9 mouse cellular contexts compared by ENCODE assay signal in genomic region chr16:50185041-50185440, GRCm38 (mm10).
A peak's percentile ranks its signal among the peaks of the same experiment; 100 is the strongest.
DNase-seq lines count a peak whose midpoint lies in the region; ATAC-seq and TF ChIP-seq lines count a peak whose summit lies in the region.
"Had no signal": no experiment of that assay in that cellular context is flagged by ENCODE, and none has a peak within 500 bp of the region (broad histone marks: within the 10 kb centered on the region; RNA-seq: fewer than 3 reads in every experiment).

No protein-coding gene starts in this region.

- DNase-seq in ovary, postnatal 36 days (ENCODE audit: low spot score) = peak; percentile 53
- no peak for DNase-seq in ovary, adult 18-20 months (ENCODE audit: low spot score)
- DNase-seq in kidney, postnatal 0 days (ENCODE audit: low spot score) = peak; percentile 76
- no peak for DNase-seq in thymus, adult 18-20 months

- peak overlapping the region; percentile 37; the same call in 1 of the 2 replicates for H3K4me2 ChIP-seq in heart, embryonic 14.5 days (ENCODE audit: low read length)
- no peak overlapping the region for H3K4me2 ChIP-seq in kidney, postnatal 0 days (ENCODE audit: low read length)
- H3K4me2 ChIP-seq in midbrain, embryonic 12.5 days (replicated peaks) = no peak overlapping the region
- H3K4me2 ChIP-seq: limb, embryonic 15.5 days had no signal

- H3K36me3 ChIP-seq in heart, embryonic 14.5 days (ENCODE audit: control insufficient read depth, insufficient read depth, low read length) = no peaks in the 10 kb centered on the region
- no peaks in the 10 kb centered on the region for H3K36me3 ChIP-seq in kidney, postnatal 0 days (ENCODE audit: insufficient read depth, low read length)
- no peaks in the 10 kb centered on the region for H3K36me3 ChIP-seq in midbrain, embryonic 12.5 days
- H3K36me3 ChIP-seq: limb, embryonic 15.5 days had no signal

- H3K4me1 ChIP-seq in heart, embryonic 14.5 days (ENCODE audit: control insufficient read depth in 2 of 2, insufficient read depth in 2 of 2, low read length in 2 of 2) = peaks cover 4 to 14% of the 10 kb centered on the region in 2 experiments; a peak in 3 of 4 replicates
- peaks cover 4% of the 10 kb centered on the region; the same call in 1 of the 2 replicates for H3K4me1 ChIP-seq in kidney, postnatal 0 days (replicated peaks; ENCODE audit: insufficient read depth, low read length)
- H3K4me1 ChIP-seq in midbrain, embryonic 12.5 days = peaks cover 8% of the 10 kb centered on the region

- 13% methylated on average over 5 of the region's 5 CpGs for WGBS in heart, embryonic 14.5 days
- WGBS in kidney, postnatal 0 days = 13% methylated on average over 5 of the region's 5 CpGs
- WGBS in midbrain, embryonic 12.5 days = 10% methylated on average over 5 of the region's 5 CpGs

- ATAC-seq in common myeloid progenitor, adult 5-6 weeks (replicated peaks; ENCODE audit: low read depth, poor library complexity, severe bottlenecking) = 0 out of 2 replicates have a peak, but pooled peaks have one; percentile 18
- ATAC-seq in heart, embryonic 14.5 days (ENCODE audit: insufficient number of reproducible peaks, insufficient read depth, low FRiP score, low read depth) = no peak
- ATAC-seq in kidney, postnatal 0 days (replicated peaks; ENCODE audit: low FRiP score, low read depth) = peak; percentile 82
- ATAC-seq in midbrain, embryonic 12.5 days (ENCODE audit: low FRiP score, low read depth) = peak; percentile 87
- no peak for ATAC-seq in erythroblast, adult 5-6 weeks (replicated peaks; ENCODE audit: low FRiP score, poor library complexity, severe bottlenecking)

- H3K27ac ChIP-seq in heart, embryonic 14.5 days (replicated peaks in 1 of 2; ENCODE audit: control insufficient read depth in 1 of 2, insufficient read depth in 1 of 2, low read depth in 2 of 2, low read length in 2 of 2) = peak overlapping the region; percentile 51 to 69
- no peak overlapping the region for H3K27ac ChIP-seq in kidney, postnatal 0 days
- no peak overlapping the region for H3K27ac ChIP-seq in midbrain, embryonic 12.5 days (replicated peaks)
- H3K27ac ChIP-seq: limb, embryonic 15.5 days had no signal

- no peak overlapping the region for H3K4me3 ChIP-seq in heart, embryonic 14.5 days (ENCODE audit: control insufficient read depth in 1 of 2, insufficient read depth in 1 of 2, low read depth in 1 of 2, low read length in 2 of 2)
- H3K4me3 ChIP-seq in kidney, postnatal 0 days (replicated peaks; ENCODE audit: low read depth, low read length) = no peak overlapping the region
- no peak overlapping the region for H3K4me3 ChIP-seq in midbrain, embryonic 12.5 days
- H3K4me3 ChIP-seq: limb, embryonic 15.5 days had no signal

- H3K9ac ChIP-seq in heart, embryonic 14.5 days (ENCODE audit: low read length) = no peak overlapping the region
- H3K9ac ChIP-seq in kidney, postnatal 0 days (ENCODE audit: low read depth, low read length) = no peak overlapping the region
- H3K9ac ChIP-seq in midbrain, embryonic 12.5 days (replicated peaks) = no peak overlapping the region
- H3K9ac ChIP-seq: limb, embryonic 15.5 days had no signal

- no peak for TF ChIP-seq CTCF in kidney, postnatal 0 days (IDR thresholded peaks at IDR 0.05; ENCODE audit: low read depth)

- no peaks in the 10 kb centered on the region for H3K27me3 ChIP-seq in heart, embryonic 14.5 days (ENCODE audit: control insufficient read depth, insufficient read depth, low read length)
- no peaks in the 10 kb centered on the region for H3K27me3 ChIP-seq in kidney, postnatal 0 days (ENCODE audit: insufficient read depth, low read length)
- H3K27me3 ChIP-seq in midbrain, embryonic 12.5 days = no peaks in the 10 kb centered on the region
- H3K27me3 ChIP-seq: limb, embryonic 15.5 days had no signal

- no peaks in the 10 kb centered on the region for H3K9me3 ChIP-seq in heart, embryonic 14.5 days (ENCODE audit: control insufficient read depth, low read length)
- H3K9me3 ChIP-seq in kidney, postnatal 0 days (replicated peaks; ENCODE audit: low read length) = no peaks in the 10 kb centered on the region
- no peaks in the 10 kb centered on the region for H3K9me3 ChIP-seq in midbrain, embryonic 12.5 days
- H3K9me3 ChIP-seq: limb, embryonic 15.5 days had no signal

Comparison
In these comparisons a context has a peak if more than half of its experiments do, and no peak if none do; other contexts are left out.
1. DNase-seq: peak in ovary, postnatal 36 days (single experiment) and kidney, postnatal 0 days (single experiment); none in ovary, adult 18-20 months (single experiment) and thymus, adult 18-20 months (0 of 2).
2. ATAC-seq: peak in common myeloid progenitor, adult 5-6 weeks (single experiment), kidney, postnatal 0 days (single experiment) and midbrain, embryonic 12.5 days (single experiment); none in heart, embryonic 14.5 days (single experiment) and erythroblast, adult 5-6 weeks (single experiment).
3. H3K27ac ChIP-seq: peak in heart, embryonic 14.5 days (2 of 2); none in kidney, postnatal 0 days (single experiment) and midbrain, embryonic 12.5 days (single experiment).